Mouse (Mus musculus): ENCODE measurements around the gene E130218I03Rik. TPM values are rescaled to one million over a fixed set of nuclear protein-coding genes. Genes with fewer than 3 reads are reported as not detected.

The E130218I03Rik gene
- polyA plus RNA-seq (2014; fragmentation: Illumina TruSeq; extraction: RNeasy Lipid Tissue Mini Kit (QIAGEN cat#74804); ENCODE audit: low read depth, low replicate concordance), result not detected

GRCm38 (mm10) chr4:134243516-134244250, at the start of gene E130218I03Rik:
Gene E130218I03Rik (plus strand): TSS chr4:134243662.

GRCm38 (mm10) chr4:134202904-134203303, 40.6 kb upstream of the E130218I03Rik start, which contains the start of gene Gm7534:
Gene Gm7534 (minus strand): TSS chr4:134203004.

DNA sequence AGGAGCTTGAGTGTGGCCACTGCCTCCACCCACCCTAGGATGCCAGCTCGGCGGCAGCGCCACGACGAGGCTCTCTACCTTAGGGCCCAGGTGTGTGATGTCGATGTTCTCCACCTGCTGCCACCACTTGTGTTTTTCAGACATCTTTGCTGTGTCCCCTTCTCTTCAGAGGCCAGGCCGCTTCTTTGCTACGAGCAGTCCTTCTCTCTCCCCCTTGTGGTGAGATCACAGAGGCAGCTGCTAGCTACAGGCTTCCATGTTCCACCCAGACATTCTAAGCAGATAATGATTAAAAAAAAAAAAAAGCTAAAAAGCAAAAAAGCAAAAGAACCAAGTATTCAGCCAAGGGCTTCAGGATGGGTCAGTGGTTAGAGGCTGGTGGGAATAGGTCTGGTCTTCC, 16.3 kb upstream of the E130218I03Rik start, which contains the start of gene Catsper4:
Gene Catsper4 (minus strand): TSS at position 190 of the 400 bp plus-strand sequence.

GRCm38 (mm10) chr4:134238279-134238651, 5.2 kb upstream of the E130218I03Rik start, which contains the start of gene Cnksr1:
Gene Cnksr1 (minus strand): TSS chr4:134238399.

DNA sequence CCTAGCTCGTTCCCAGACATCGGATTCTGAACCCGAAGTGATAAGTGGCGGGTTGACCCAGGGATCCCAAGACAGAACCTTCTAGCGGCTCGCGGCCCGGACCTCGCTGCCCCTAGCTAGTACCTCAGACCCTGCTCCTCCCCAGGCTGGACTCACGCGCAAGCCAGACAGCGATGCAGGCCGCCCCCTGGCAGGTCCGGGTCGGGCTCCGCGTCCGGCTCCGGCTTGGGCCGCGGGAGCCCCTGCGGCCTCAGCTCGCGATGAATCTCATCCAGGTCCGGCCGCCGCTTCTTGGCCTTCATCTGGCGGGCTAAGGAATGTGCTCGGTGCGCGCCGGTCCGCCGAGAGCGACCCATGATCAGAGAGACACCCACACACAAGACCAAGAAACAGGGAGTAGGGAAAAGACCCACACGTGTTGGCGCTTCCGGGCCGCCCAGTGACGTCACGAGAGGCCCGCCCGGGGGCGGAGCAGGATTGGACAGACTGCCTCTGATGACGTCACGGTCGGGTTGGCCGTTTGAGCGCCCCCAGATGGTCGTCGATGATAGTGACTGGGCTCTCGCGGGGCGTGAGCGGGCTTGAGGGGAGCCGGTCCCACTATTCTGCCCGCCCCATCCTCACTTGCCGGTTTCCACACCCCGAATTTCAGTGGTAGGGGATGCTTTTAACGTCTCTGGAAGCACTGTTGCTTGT, 1.8 kb downstream of the E130218I03Rik start, which contains the start of gene Zfp593:
Gene Zfp593 (minus strand): TSS at position 445 of the 696 bp plus-strand sequence.

DNA sequence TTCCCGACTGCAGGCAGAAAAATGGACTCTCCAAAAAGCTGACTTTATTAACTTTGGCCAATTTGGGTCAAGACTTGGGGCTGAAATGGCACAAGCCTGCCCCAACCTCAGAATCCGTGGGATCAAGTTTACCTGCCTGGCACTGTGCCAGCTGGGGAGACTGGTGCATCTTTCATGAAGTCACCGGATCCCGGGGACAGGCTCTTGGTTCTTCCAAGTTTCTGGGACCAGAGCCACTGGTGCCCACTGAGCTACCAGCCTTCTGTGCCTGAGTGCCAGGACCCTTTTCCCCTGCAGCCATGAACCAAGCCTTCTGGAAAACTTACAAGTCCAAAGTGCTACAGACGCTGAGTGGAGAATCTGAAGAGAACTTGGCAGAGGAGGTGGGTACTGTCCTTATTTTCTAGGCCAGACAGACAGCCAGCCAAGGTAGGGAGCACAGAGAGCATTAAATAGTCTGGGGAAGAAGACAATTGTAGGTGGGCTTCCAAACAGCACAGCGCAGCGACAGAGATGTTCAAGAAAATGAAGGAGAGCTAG, 3.3 kb downstream of the E130218I03Rik start, which contains the start of gene Gm30191:
Gene Gm30191 (plus strand): TSS at position 217 of the 540 bp plus-strand sequence.

GRCm38 (mm10) chr4:134253722-134254324, 10.4 kb downstream of the E130218I03Rik start, which contains the start of gene Grrp1:
Gene Grrp1 (minus strand): TSS chr4:134254106.

DNA sequence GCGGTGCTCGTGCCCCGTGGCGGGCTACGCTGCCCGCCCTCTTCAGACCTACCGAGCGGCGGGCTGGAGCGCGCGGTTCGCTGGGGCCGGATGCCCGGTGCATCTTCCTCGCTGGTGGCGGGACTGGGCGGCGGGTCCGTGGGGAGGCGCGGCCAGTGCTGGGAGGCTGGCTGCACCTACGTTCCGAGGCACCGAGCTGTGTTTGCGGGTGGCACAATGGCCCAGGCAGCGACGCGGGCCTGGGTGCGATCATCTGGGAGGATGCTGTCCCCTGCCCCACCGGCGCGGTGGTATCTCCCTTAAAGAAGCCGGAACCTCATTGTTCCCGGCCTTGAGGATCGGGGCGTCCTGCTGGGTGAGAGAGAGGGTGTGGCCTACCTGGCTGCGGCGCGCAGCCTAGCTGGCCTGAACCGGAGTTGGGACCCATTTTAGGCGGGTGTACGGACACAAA, 44.1 kb downstream of the E130218I03Rik start, which contains the start of gene Pdik1l:
Gene Pdik1l (minus strand): TSS at position 321 of the 451 bp plus-strand sequence.

Other genes with a start within 250 kb of the E130218I03Rik start
- 14.4 TPM for gene Dhdds, start 242.7 kb upstream of the E130218I03Rik start, polyA plus RNA-seq (2014; fragmentation: Illumina TruSeq; extraction: RNeasy Lipid Tissue Mini Kit (QIAGEN cat#74804); ENCODE audit: low read depth, low replicate concordance)
- not detected for gene Lin28a, start 224.8 kb upstream of the E130218I03Rik start, polyA plus RNA-seq (2014; fragmentation: Illumina TruSeq; extraction: RNeasy Lipid Tissue Mini Kit (QIAGEN cat#74804); ENCODE audit: low read depth, low replicate concordance)
- not detected for gene Zfp683, start 189.8 kb upstream of the E130218I03Rik start, polyA plus RNA-seq (2014; fragmentation: Illumina TruSeq; extraction: RNeasy Lipid Tissue Mini Kit (QIAGEN cat#74804); ENCODE audit: low read depth, low replicate concordance)
- gene Crybg2, start 182.8 kb upstream of the E130218I03Rik start, polyA plus RNA-seq (2014; fragmentation: Illumina TruSeq; extraction: RNeasy Lipid Tissue Mini Kit (QIAGEN cat#74804); ENCODE audit: low read depth, low replicate concordance), result 4.6 TPM
- 83.4 TPM for gene Cd52, start 148.6 kb upstream of the E130218I03Rik start, polyA plus RNA-seq (2014; fragmentation: Illumina TruSeq; extraction: RNeasy Lipid Tissue Mini Kit (QIAGEN cat#74804); ENCODE audit: low read depth, low replicate concordance)
- gene Ubxn11, start 141.1 kb upstream of the E130218I03Rik start, polyA plus RNA-seq (2014; fragmentation: Illumina TruSeq; extraction: RNeasy Lipid Tissue Mini Kit (QIAGEN cat#74804); ENCODE audit: low read depth, low replicate concordance), result not detected
- 3.5 TPM for gene Sh3bgrl3, start 114.9 kb upstream of the E130218I03Rik start, polyA plus RNA-seq (2014; fragmentation: Illumina TruSeq; extraction: RNeasy Lipid Tissue Mini Kit (QIAGEN cat#74804); ENCODE audit: low read depth, low replicate concordance)
- gene Cep85, start 56.5 kb upstream of the E130218I03Rik start, polyA plus RNA-seq (2014; fragmentation: Illumina TruSeq; extraction: RNeasy Lipid Tissue Mini Kit (QIAGEN cat#74804); ENCODE audit: low read depth, low replicate concordance), result 5.8 TPM
- not detected for gene Gm7534, start 40.7 kb upstream of the E130218I03Rik start, polyA plus RNA-seq (2014; fragmentation: Illumina TruSeq; extraction: RNeasy Lipid Tissue Mini Kit (QIAGEN cat#74804); ENCODE audit: low read depth, low replicate concordance)
- gene Catsper4, start 16.3 kb upstream of the E130218I03Rik start, polyA plus RNA-seq (2014; fragmentation: Illumina TruSeq; extraction: RNeasy Lipid Tissue Mini Kit (QIAGEN cat#74804); ENCODE audit: low read depth, low replicate concordance), result 0.54 TPM
- gene Cnksr1, start 5.3 kb upstream of the E130218I03Rik start, polyA plus RNA-seq (2014; fragmentation: Illumina TruSeq; extraction: RNeasy Lipid Tissue Mini Kit (QIAGEN cat#74804); ENCODE audit: low read depth, low replicate concordance), result 3.5 TPM
- 0.28 TPM for gene Zfp593, start 1.9 kb downstream of the E130218I03Rik start, polyA plus RNA-seq (2014; fragmentation: Illumina TruSeq; extraction: RNeasy Lipid Tissue Mini Kit (QIAGEN cat#74804); ENCODE audit: low read depth, low replicate concordance)
- not detected for gene Gm30191, start 3.3 kb downstream of the E130218I03Rik start, polyA plus RNA-seq (2014; fragmentation: Illumina TruSeq; extraction: RNeasy Lipid Tissue Mini Kit (QIAGEN cat#74804); ENCODE audit: low read depth, low replicate concordance)
- not detected for gene Grrp1, start 10.4 kb downstream of the E130218I03Rik start, polyA plus RNA-seq (2014; fragmentation: Illumina TruSeq; extraction: RNeasy Lipid Tissue Mini Kit (QIAGEN cat#74804); ENCODE audit: low read depth, low replicate concordance)
- 35.7 TPM for gene Pdik1l, start 44.2 kb downstream of the E130218I03Rik start, polyA plus RNA-seq (2014; fragmentation: Illumina TruSeq; extraction: RNeasy Lipid Tissue Mini Kit (QIAGEN cat#74804); ENCODE audit: low read depth, low replicate concordance)
- not detected for gene Trim63, start 71.5 kb downstream of the E130218I03Rik start, polyA plus RNA-seq (2014; fragmentation: Illumina TruSeq; extraction: RNeasy Lipid Tissue Mini Kit (QIAGEN cat#74804); ENCODE audit: low read depth, low replicate concordance)
- gene Slc30a2, start 99.5 kb downstream of the E130218I03Rik start, polyA plus RNA-seq (2014; fragmentation: Illumina TruSeq; extraction: RNeasy Lipid Tissue Mini Kit (QIAGEN cat#74804); ENCODE audit: low read depth, low replicate concordance), result 0.13 TPM
- 0.09 TPM for gene Extl1, start 140.2 kb downstream of the E130218I03Rik start, polyA plus RNA-seq (2014; fragmentation: Illumina TruSeq; extraction: RNeasy Lipid Tissue Mini Kit (QIAGEN cat#74804); ENCODE audit: low read depth, low replicate concordance)
- gene Pafah2, start 152.7 kb downstream of the E130218I03Rik start, polyA plus RNA-seq (2014; fragmentation: Illumina TruSeq; extraction: RNeasy Lipid Tissue Mini Kit (QIAGEN cat#74804); ENCODE audit: low read depth, low replicate concordance), result 22.4 TPM
- gene Stmn1, start 224.7 kb downstream of the E130218I03Rik start, polyA plus RNA-seq (2014; fragmentation: Illumina TruSeq; extraction: RNeasy Lipid Tissue Mini Kit (QIAGEN cat#74804); ENCODE audit: low read depth, low replicate concordance), result 90.8 TPM